In the genomic region with DNA sequence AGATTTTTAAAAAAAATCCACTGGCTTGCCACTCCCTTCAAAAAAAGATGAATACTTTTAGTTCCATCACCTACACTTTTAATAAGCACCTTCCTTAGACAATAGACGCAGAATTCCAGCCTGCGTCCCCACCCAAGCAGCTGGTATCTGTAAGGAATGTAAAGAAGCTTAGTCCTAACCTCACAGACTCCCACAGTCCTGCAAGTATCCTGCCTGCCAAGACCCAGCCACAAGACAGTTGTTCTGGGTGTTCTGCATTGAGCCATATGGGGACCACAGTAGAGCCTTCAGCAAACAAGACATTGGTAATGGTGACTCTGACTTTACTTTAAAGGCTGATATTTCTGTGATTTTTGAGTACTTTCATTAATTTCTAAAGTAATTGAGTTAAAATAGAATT, we compare ENCODE assay signal across 37 mouse cellular contexts. TPM values are rescaled to one million over a fixed set of nuclear protein-coding genes. Genes with fewer than 3 reads are reported as not detected.
"Had no signal": no experiment of that assay in that cellular context is flagged by ENCODE, and none has a peak within 500 bp of the region (broad histone marks: within the 10 kb centered on the region; RNA-seq: fewer than 3 reads in every experiment).

No protein-coding gene starts in this region.

- H3K27ac ChIP-seq: left cerebral cortex, adult 2 months; limb, embryonic 10.5 days; limb, embryonic 12.5 days; limb, embryonic 13.5 days; limb, embryonic 15.5 days; liver, embryonic 12.5 days; liver, embryonic 13.5 days; liver, embryonic 14.5 days; liver, embryonic 15.5 days; lung, embryonic 15.5 days; macrophage; midbrain, embryonic 10.5 days; midbrain, embryonic 12.5 days; midbrain, embryonic 13.5 days; midbrain, embryonic 15.5 days had no signal

- H3K36me3 ChIP-seq: limb, embryonic 10.5 days; limb, embryonic 12.5 days; limb, embryonic 13.5 days; limb, embryonic 15.5 days; liver, embryonic 12.5 days; liver, embryonic 13.5 days; liver, embryonic 15.5 days; lung, embryonic 15.5 days; midbrain, embryonic 10.5 days; midbrain, embryonic 12.5 days; midbrain, embryonic 13.5 days; midbrain, embryonic 15.5 days had no signal

- H3K4me3 ChIP-seq: left cerebral cortex, adult 2 months; limb, embryonic 10.5 days; limb, embryonic 12.5 days; limb, embryonic 13.5 days; limb, embryonic 15.5 days; liver, embryonic 12.5 days; liver, embryonic 13.5 days; liver, embryonic 15.5 days; lung, embryonic 15.5 days; midbrain, embryonic 10.5 days; midbrain, embryonic 12.5 days; midbrain, embryonic 13.5 days; midbrain, embryonic 15.5 days had no signal

- H3K27me3 ChIP-seq: limb, embryonic 12.5 days; limb, embryonic 13.5 days; limb, embryonic 15.5 days; liver, embryonic 12.5 days; liver, embryonic 13.5 days; liver, embryonic 15.5 days; lung, embryonic 15.5 days; megakaryocyte, embryonic 14.5 days; midbrain, embryonic 12.5 days; midbrain, embryonic 13.5 days; midbrain, embryonic 15.5 days had no signal

- H3K4me2 ChIP-seq: limb, embryonic 12.5 days; limb, embryonic 13.5 days; limb, embryonic 15.5 days; liver, embryonic 11.5 days; liver, embryonic 12.5 days; liver, embryonic 13.5 days; liver, embryonic 15.5 days; lung, embryonic 14.5 days; lung, embryonic 15.5 days; midbrain, embryonic 11.5 days; midbrain, embryonic 12.5 days; midbrain, embryonic 13.5 days; midbrain, embryonic 15.5 days had no signal

- DNase-seq: left cerebral cortex, postnatal 4 days; liver; liver, embryonic 13.5 days; liver, postnatal 0 days; lung, adult 18-20 months; lung, adult 2 months; lung, embryonic 14.5 days; lung, postnatal 10 days; lung, postnatal 14 days; lung, postnatal 36 days; lung, postnatal 4 days had no signal

RNA-seq across cellular contexts. Expression of a gene that starts 22.2 kb away (rescaled TPM):
- total RNA-seq: liver, adult 2 months; megakaryocyte progenitor cell, adult 5-6 weeks; megakaryocyte, adult 5-6 weeks; megakaryocyte-erythroid progenitor cell, adult 5-6 weeks; monocyte, adult 5-6 weeks had no signal
- polyA plus RNA-seq: liver, adult 2 months; liver, embryonic 11.5 days; liver, embryonic 12.5 days; liver, embryonic 13.5 days; liver, embryonic 14.5 days; liver, embryonic 15.5 days; liver, embryonic 16.5 days; liver, postnatal 0 days; lung, embryonic 16.5 days; lung, postnatal 0 days; macrophage; midbrain, embryonic 10.5 days; midbrain, embryonic 11.5 days; midbrain, embryonic 13.5 days; midbrain, embryonic 14.5 days had no signal
